Mouse (Mus musculus) layer of hippocampus, adult 11-12 months (tissue): ENCODE results near the gene Med13l.
A peak's percentile ranks its signal among the peaks of the same experiment; 100 is the strongest.

Source experiments
- DNase-seq: peaks from one replicate; pipeline ENCODE4 v3.0.0; 2022; ENCODE audit warnings: low spot score

The Med13l gene

DNA sequence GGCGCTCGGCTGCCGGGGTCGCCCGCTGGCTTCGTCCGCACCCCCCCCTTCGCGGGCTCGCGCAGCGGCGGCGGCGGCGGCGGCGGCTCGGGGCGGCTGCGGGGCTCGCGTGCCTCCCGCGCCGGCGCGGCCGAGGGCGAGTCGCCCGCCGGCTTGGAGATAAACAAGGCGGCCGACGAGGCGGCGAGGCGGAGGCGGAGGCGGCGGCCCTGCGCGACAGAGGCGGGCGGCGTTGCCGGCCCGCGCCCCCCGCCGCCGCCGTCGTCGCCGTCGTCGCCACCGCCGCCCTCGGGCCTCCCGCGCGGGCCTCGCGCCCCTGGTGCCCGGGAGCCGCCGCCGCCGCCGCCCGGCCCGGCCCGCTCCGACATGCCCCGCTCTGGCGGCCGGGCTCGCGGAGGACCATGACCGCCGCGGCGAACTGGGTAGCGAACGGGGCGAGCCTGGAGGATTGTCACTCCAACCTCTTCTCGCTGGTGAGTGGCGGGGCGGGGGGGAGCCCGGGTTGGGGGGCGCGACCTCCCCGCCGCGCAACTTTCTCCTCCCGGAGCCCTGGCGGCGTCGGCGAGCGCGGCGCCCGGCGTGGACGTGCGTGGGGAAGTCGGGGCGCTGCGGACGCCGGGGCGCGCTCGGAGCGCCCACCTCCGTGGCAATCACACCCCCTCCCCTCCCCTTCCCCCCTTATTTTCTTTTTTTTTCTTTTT, at the start of gene Med13l:
Gene Med13l (plus strand): TSS at position 295 of the 701 bp plus-strand sequence.
- DNase-seq = peak; percentile 37

DNA sequence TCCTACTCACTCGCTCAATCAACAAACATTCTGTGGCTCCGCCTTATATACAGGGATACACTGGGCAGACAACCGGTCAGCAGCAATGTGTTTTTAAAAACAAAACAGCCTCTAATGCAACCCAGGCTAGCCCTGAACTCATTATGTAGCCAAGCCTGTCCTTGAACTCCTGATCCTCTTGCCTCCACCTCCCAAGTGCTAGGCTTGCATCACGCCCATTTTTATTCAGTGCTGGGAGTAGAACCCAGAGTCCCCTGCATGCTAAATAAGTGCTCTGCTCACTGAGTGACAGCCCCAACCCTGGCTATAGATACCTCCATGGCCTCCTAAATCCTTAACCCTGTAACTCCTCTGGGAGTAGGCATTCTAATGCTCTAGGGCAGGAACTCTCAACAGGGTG, 49.5 kb upstream of the Med13l start:
- DNase-seq = no peak

DNA sequence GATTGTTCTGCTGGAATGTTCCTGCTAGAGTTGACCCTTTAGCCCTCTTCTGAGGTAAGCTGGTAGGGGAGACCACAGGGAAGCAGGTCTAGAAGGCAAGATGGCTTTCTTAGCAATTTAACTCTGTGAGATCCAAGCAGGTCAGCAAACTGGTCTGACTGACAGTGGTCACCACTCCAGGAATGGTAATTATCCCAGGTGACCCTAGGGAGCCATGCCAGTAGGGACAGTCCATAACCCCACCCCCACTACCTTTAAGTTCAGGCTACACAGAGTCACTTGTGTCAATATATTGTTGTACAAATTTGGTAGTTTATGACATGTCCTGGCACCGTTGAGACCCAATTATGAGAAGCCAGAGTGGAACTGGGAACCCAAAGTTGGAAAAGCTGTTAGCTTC, 47.5 kb upstream of the Med13l start:
- no peak for DNase-seq

DNA sequence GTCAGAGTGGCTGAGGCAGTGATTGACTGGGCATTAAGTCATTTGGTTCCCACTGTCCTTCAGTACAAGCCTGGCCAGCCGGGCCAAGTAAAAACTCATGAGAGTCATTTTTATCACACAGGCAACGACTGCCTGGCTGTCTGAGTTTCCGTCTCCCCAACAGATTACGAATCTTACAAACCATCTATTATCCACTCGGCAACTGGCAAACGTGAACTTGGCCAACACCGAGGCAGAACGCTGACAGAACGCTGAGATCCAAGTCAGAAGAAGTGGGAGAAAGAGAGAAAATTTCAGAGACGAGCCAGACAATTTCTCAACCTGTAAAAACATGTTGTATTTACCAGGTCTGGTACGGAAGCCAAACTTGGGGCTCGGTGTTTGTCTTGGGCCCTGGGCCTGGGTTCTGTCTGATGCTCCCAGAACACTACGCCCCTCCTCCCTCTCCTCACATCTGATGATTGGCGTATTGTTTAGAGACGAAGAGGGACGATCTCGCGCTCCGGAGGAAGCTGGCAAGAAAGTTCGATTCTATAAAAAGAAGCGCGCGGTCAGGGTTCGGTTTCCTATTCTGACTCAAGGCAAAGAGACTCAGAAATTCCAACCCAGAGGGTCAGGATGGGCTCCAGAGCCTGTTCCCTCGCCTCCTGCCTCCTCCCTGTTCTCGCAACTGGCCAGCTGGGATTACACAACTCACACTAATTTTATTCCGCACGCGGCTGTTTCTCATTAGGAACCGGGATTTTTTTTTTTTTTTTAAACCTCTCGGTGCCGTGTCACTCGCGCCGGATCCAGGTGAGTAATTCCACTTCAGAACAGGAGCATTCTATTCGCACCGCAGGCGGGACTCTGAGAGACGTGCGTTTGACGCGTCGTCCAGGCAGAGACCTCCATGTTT, 46.6 kb upstream of the Med13l start:
- DNase-seq = peak; percentile 63

DNA sequence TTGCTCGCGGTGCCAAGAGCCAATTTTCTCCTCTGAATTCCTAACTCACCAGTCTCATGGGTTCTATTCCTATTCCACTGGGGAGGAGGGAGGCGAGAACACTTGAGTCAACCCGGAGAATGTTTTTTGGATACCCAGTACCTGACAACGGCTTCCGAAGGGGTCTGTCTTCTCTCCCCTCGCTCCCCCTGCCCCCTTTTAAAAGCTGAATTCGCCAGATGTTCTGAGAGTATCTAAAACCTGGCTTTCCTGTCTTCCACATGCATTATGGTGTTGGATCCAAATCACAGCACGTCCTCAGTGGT, 46.0 kb upstream of the Med13l start:
- peak; percentile 31 for DNase-seq

DNA sequence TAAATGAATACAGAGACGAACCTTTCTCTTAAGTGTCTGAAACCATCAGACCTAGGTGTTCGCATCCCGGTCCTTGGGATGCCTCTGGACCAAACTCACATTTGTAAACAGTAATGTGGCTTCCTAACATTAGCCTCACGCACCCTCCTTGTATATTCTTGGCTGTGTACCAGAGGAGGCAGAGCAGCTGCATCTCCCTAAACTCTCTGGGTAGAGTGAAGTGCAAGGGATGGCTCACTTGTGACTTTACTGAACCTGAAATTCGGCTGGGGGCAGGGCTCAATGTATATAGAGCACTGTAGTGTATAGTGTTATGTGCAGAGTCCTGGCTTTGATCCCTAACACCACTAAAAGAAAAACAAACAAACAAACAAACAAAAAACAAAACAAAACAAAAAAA, 45.6 kb upstream of the Med13l start:
- no peak for DNase-seq

DNA sequence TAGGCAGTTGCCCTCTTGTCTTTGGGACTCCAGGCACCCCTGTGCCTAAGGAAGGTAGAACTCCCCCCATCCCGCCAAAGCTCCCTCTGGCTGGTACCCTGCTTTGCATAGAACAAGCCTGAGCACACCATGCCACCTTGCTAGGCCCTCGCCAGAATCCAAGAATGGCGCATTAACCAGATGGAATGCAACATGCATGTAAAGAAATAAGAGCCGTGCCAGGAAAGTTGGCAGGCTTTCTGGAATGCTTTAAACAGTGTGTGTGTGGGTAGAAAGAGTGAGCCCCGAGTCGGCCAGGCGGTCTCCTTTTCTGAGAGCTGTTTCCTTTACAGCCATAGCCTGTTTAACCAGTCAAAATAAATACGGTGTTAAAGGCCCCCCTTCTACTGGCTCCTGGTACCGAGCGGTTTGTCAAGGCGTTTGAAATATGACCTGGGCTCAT, 45.2 kb upstream of the Med13l start:
- peak; percentile 76 for DNase-seq

DNA sequence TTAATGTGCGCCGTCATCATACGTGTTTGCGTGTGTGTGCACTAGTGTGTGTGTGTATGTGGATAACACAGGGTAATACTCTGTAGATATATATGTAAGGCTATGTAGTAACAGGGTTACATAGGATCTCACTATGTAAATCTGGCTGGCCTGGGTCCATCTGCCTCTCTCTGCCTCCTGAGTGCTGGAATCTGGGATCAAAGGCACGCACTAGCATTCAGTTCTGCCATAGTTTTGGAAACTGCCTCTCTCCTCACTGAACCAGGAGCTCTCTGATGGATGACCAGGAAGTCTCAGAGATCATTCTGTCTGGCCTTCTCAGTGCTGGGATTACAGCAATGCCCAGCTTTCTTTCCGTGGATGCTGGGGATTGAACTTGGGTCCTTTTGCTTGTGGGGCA, 44.4 kb upstream of the Med13l start:
- no peak for DNase-seq

DNA sequence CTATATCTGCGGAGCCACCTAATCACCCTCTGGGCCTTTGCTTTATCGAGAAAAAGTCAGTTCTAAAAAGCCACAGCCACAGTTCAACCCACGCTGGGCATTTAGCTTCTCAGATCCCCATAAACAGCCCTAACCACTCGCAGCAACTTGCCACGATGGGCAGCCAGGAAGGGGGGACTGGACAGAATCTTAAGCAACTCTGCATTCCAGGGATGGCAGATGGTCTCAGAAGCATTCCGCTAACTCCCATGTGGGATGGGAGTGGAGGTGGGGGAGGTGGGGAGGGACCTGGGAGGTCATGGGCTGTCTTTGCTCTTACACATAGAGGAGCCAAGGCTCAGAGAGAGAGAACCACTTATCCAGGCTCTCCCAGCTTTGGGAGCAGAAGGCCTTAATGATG, 44.0 kb upstream of the Med13l start:
- no peak for DNase-seq

DNA sequence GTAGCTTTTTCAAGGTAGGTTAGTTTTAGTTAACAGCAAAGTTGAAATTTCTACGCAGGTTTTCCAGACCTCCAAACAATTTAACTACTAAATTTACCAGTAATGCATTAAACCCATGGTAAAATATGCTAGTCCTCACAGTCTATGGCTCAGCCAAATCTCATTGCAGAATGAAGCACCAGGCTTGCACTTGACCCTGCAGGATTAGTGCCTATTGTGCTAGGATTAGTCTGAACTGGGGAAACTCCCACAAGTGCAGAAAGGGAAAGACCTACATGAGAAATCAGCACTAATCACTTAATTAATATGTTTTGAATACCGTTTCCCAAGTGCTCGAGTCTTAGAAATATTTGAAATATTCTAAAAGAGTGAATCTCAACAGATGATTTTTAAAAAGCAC, 40.0 kb upstream of the Med13l start:
- DNase-seq = no peak

DNA sequence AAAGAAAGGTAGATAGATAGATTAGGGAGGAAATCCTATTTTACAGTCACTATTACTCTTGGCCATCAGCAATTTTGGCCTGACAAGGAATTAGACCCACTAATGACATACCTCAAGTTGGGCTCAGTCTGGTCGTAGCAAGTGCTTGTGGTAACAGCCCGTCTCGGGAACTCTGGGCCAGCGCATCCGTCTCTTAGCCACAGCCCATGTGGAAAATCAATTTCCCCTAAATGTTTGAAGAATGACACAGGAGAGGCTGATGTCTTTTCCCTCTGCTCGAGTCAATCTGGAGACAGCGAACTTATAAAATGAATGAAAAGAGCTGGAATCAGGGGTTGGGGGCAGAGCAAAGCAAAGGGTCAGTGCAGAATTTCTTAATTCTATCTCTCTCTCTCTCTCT, 36.1 kb upstream of the Med13l start:
- no peak for DNase-seq

DNA sequence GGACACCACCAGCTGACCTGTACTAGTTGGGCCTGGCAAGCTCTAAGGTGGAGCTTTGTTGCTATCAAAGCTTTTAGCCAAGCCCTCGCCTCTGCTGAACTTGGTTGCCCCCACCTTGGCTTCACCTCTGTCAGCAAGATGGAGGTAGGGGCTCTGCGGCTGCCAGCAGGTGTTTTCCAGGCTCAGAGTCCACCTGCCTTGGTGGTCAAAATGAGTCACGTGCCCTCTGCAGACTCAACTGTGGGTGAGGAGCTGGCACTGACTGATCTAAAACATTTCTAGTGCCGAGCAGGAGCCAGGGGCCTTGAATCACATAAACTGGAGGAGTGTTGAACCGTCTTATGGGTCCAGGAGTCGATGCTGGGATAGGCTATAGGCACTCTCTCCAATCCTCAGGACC, 34.8 kb upstream of the Med13l start:
- no peak for DNase-seq

DNA sequence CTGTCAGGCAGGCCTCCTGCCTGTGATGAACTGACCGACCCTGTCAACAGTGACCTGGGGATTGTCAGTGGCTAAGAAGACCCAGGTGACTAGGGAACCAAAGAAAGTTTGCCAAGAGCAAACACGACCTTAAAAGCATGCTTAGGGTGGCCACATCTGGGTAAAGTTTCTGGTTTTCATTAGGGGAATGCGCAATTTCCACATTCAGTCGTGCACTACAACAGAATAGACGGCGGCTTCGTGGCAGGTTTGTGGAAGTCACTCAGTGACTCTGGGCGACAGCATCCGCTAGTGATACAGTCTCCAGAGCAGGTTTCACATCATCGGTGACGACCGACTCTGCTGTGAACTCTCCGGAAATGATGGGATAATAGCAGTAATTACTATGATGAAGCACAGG, 34.0 kb upstream of the Med13l start:
- DNase-seq = no peak

DNA sequence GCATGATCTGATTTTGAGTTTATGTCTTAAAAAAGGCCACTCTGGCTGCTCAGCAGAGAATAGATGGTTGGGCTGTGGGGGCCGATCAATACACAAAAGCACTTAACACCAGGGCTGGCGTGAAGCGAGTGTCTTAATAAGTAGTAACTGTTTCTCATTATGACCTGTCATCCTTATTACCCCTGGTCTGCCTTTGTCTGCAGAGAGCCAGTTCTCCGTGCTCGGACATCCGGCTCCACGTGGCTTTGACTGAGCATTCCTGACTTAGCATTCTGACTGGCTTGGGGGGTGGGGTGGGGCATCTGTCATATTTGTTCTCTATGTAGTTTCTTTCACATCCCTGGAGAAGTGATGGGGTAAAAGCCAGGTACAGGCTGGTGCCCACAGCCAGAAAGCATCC, 31.2 kb upstream of the Med13l start:
- no peak for DNase-seq

DNA sequence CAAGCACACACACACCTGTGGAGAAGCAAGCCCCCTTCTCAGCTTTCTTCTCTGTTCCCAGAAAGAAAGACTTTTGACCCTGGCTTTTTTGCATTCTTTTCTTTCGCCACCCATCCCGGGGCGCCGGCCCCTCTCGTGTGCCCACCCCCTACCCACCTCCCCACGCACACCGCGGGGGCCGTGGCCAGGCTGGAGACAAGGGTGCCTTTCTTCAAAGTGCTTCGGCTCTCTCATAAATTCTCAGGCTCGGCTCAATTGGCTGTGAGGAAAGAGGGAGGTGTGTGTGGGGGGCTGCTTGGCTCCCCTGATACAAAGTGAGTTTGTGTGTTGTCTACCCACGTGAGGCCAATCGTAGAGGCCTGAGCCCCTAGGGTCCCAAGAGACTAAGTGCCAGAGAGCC, 28.4 kb upstream of the Med13l start:
- no peak for DNase-seq

DNA sequence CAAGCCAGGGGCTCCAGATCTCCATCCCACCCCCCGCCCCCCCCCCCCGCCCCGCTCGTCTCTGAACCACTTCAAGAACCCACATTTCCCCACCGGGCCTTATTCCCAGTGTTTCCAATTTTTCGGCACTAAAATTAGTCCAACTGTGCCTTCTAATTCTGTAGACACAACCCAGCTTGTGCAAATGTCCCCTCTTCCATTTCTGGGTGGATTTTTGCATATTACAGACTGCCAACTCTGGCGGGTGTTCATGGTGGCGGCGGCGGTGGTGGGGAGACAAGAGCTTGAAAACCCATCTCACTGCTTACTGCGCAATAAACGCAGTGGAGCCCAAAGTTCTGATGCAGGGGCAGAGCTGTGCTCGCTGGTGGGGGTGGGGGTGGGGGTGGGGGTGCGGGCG, 27.8 kb upstream of the Med13l start:
- DNase-seq = peak; percentile 49

DNA sequence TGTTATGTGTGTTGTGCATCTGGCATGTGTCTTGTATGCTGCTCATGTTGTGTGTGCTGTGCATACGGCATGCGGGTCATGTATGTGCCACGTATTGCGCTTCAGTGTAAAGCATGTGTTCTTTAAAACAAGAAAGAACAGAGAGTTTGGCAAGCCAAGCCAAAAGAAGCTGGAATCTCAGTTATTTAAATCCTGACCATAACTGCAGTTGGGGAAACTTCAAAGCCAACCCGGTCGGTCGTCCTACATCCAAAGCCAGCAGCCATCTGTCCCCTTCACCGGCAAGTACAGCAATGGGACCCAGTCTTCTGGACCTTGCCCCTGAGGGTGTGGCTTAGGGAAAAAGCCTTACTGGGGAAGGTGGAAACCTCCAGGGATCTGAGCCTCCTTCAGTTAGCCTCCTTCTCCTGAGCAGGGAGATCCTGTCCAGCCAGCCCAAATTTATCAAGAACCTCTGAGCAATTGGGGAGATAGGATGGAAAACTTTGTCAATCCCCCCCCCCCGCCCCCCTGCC, 26.0 kb upstream of the Med13l start:
- DNase-seq = no peak

DNA sequence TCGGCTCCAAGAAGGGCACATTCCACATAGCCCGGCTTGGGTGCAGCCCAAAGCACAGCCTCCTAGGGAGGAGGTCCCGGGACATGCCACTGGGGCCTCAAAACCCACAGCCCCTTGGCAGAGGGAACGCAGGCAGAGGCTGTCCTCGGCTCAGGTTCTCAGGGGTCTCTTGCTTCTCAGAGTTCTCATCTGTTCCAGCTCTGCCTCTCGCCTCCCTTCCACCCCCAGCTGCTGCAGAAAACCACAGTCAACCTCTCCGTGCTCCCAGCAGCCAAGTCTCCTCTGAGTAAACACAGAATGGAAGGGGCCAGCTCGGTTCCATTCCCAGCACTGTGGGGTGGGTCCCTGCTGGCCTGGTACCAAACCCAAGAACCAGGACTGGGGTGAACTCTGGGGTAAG, 25.3 kb upstream of the Med13l start:
- no peak for DNase-seq

DNA sequence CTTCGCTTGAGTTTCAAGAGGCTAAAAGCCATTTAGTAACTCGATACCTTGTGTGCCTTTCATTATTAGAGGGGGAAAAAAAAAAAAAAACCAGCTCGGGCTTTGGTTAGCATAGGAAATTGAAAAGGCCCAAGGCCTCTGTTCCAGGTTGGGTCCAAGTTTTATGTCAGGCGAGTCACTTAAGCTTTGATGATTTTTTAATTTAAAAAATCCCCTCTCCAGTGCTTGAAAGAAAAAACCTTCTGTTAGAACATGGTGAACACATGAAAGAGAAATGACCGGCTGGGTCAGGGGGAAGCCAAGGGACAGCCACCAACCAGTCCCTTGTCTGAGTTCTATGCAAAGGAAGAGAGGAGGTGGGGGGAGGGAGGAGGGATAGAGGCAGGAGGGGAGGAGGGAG, 22.0 kb upstream of the Med13l start:
- no peak for DNase-seq

DNA sequence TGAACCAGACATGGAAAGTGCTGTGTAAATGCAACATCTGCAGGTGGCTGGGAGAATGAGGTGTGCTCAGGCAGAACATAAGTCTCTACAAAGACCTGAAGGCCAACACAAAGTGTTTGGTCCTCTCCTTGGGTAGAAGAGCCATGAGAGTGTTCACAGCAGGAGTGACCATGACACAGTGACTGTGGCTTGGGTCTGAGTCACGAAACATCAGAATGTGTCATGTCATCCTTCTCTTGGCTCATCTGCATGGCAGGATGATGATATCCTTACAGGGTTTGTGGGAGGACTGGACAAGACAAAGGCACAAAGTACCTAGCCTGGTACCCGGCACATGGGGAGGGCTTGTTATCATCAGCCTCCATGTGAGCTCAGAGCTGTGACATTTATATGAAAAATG, 16.7 kb upstream of the Med13l start:
- no peak for DNase-seq

DNA sequence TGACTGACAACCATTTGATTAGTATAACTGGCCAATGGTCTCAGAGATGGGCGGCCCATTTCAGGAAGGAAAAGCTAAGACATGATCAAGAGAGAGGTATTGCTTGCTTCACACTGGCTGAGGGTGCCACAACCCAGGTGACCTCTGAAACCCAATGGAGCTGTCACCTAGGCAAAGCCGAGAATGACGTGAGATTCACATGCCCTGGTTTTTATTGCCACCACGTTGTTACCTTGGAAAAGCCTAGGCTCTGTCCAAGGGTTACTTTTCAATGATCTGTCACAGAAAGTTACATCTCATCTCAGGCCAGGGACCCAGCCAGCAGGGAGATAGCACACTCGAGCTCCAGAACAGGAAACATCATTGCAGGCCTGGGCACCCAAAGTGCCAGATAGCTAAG, 10.0 kb upstream of the Med13l start:
- no peak for DNase-seq

DNA sequence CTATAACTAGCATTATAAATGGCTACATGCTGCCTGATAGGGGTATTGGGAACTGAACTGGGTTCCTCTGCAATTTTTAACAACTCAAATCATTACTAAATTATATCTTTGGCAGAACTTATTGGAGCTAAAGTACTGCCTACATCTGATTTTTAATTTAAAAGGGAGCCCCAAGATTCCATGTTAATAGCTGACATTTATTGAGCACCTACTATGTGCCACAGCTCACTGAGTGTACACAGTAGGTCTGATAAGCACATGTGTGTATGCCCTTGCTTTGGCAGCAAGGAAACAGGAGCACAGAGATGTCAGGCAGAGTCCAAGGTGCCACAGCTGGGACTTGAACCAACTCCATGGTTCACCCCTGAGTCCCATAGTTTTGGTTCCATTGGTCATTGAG, 7.2 kb upstream of the Med13l start:
- DNase-seq = no peak

DNA sequence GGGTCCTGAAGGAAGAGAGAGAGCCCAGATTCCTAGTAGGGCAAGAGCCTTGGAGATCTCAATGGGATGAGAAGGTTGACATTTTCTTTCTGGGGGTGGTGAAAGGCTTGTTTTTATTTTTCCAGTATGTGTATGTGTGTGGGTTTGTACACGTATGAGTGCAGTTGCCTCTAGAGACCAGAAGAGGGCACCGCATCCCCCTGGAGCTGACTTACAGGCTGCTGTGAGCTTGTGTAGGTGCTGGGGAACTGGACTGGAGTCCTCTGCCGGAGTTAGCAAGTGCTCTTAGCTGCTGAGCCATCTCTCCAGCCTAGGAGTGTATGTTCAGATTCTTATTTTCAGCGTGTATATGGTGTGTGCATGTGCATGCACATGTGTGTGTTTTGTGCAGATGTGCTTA, 5.2 kb upstream of the Med13l start:
- DNase-seq = no peak
